Mouse (Mus musculus) liver, adult 2 months (tissue): ENCODE data around the gene Aasdh. TPM values are rescaled to one million over a fixed set of nuclear protein-coding genes. Genes with fewer than 3 reads are reported as not detected.

Source experiments
- DNase-seq: peaks from one replicate; pipeline ENCODE4 v3.0.0-alpha.2; 2011; ENCODE audit warnings: low read depth, low spot score; ENCODE audit errors: extremely low read depth
- H3K27ac ChIP-seq: fragments of 200-500 bp; replicated peaks from 2 replicates; pipeline ENCODE4 v1.5.1; 2012; ENCODE audit warnings: low read depth, mild to moderate bottlenecking, control low read depth, inconsistent platforms, low read length; ENCODE audit not compliant: insufficient read depth
- H3K27me3 ChIP-seq: fragments of 200-500 bp; 2 replicates; pipeline ENCODE4 v1.6.1; 2012; ENCODE audit warnings: mild to moderate bottlenecking, moderate library complexity, low read length, inconsistent platforms; ENCODE audit not compliant: control insufficient read depth, insufficient read depth
- H3K36me3 ChIP-seq: fragments of 200-500 bp; 2 replicates; pipeline ENCODE4 v1.6.1; 2012; ENCODE audit warnings: low read length, inconsistent platforms; ENCODE audit not compliant: control insufficient read depth, insufficient read depth
- H3K4me1 ChIP-seq: fragments of 200-500 bp; 2 replicates; pipeline ENCODE4 v1.6.1; 2011; ENCODE audit warnings: low read length; ENCODE audit not compliant: control insufficient read depth, insufficient read depth
- H3K4me3 ChIP-seq: fragments of 200-500 bp; 2 replicates; pipeline ENCODE4 v1.5.1; 2011; ENCODE audit warnings: low read depth, mild to moderate bottlenecking, control low read depth, low read length, moderate library complexity; ENCODE audit not compliant: insufficient read depth
- H3K79me2 ChIP-seq: fragments of 200-500 bp; 2 replicates; pipeline ENCODE4 v1.6.1; 2012; ENCODE audit warnings: inconsistent platforms, mild to moderate bottlenecking, low read length, moderate library complexity; ENCODE audit not compliant: control insufficient read depth, insufficient read depth
- H3K9ac ChIP-seq: fragments of 200-500 bp; 2 replicates; pipeline ENCODE4 v1.6.1; 2012; ENCODE audit warnings: low read depth, mild to moderate bottlenecking, control low read depth, inconsistent platforms, low read length
- CTCF ChIP-seq: fragments of 200-500 bp; IDR thresholded peaks from 2 replicates; pipeline ENCODE4 v1.5.1; 2011; ENCODE audit warnings: low read depth, low read length, control low read depth
- POLR2A ChIP-seq: fragments of 200-500 bp; IDR thresholded peaks from 2 replicates; pipeline ENCODE4 v1.6.1; 2011; ENCODE audit warnings: low read length, control low read depth; ENCODE audit not compliant: insufficient read depth; ENCODE audit errors: extremely low read depth
- WGBS: fragments of 180-500 bp; shearing (Covaris S2); methylation state at CpG from one replicate; pipeline ENCODE4 v1.1.7; 2018; 5-methylcytosine and 5-hydroxymethylcytosine counted together
- polyA plus RNA-seq: library from polyadenylated mRNA; depleted of rRNA; stranded (reverse); fragments of >200 nt; gene quantifications from 2 replicates; pipeline ENCODE4 v1.2.3, GENCODE M21; 2012
- total RNA-seq: library from RNA; depleted of rRNA; stranded (reverse); fragments of >200 nt; gene quantifications from 2 replicates; pipeline ENCODE4 v1.2.3, GENCODE M21; 2014

The Aasdh gene
- total and polyA plus RNA-seq, 2 experiments = 9.7 to 14.3 TPM

DNA sequence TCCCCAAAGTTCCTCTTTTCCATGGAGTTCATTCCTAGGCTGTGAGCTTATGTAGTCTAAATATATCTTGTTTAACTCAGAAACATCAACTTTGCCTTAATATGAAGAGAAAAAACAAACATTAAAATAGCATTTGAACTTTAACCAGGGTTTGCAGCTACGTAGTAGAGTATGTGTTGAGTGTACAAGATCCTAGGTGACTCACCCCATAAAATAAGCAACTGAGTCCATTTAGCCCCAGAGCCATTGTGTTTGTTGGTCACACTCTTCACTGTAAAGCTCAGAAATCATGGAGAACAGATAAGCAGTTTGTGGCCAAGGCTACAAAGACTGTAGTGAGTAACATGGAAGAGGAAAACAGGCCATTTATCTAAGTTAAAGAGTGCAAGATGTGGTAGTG is 21.2 kb downstream of the Aasdh start:
- Histone ChIP-seq H3K36me3 (peaks cover 33% of the 10 kb centered on the region; the same call in 1 of the 2 replicates), H3K4me1 (no peaks in the 10 kb centered on the region), H3K9ac (no peak overlapping the region), H3K27me3 (no peaks in the 10 kb centered on the region), H3K4me3 (no peak overlapping the region), H3K79me2 (no peaks in the 10 kb centered on the region), H3K27ac (no peak overlapping the region)
- no peak for TF ChIP-seq POLR2A
- TF ChIP-seq CTCF = no peak
- DNase-seq = no peak
- WGBS = 84% methylated on average over 1 of the region's 1 CpGs

DNA sequence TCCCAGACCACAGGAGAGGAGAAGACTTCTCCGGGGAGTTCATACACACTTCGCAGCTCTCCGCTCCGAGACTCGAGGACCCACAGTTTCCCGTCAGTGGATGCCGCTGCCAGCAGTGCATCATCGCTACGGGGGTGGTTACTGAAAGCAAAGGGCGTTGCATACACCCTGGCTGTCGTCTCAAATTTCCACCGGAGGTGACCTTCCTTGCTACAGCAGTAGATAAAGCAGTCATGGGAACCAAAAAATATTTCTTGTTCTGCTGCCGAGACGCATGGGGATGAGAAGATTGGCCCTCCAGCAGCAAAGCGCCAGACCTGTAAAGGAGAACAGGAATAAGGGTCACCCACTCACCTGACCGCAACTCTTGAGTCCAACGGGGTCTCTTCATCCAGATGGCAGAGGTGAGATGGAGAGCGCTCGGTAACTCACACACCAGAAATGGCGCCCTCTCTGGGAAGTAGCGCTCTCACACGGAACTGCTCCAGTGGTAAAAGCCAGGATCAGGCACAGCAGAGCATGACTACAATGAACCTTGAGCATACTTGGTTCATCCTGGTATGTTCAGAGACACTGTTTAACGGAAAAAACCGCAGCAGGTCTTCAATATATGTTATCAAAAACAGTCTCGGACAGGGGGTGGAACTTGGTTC is 29.1 kb downstream of the Aasdh start:
- Histone ChIP-seq H3K9ac (no peak overlapping the region), H3K27me3 (no peaks in the 10 kb centered on the region), H3K36me3 (peaks cover 23% of the 10 kb centered on the region; the same call in 1 of the 2 replicates), H3K4me3 (no peak overlapping the region), H3K27ac (no peak overlapping the region), H3K4me1 (no peaks in the 10 kb centered on the region), H3K79me2 (no peaks in the 10 kb centered on the region)
- no peak for DNase-seq
- 93% methylated on average over 25 of the region's 25 CpGs for WGBS
- no peak for TF ChIP-seq POLR2A
- TF ChIP-seq CTCF = no peak

DNA sequence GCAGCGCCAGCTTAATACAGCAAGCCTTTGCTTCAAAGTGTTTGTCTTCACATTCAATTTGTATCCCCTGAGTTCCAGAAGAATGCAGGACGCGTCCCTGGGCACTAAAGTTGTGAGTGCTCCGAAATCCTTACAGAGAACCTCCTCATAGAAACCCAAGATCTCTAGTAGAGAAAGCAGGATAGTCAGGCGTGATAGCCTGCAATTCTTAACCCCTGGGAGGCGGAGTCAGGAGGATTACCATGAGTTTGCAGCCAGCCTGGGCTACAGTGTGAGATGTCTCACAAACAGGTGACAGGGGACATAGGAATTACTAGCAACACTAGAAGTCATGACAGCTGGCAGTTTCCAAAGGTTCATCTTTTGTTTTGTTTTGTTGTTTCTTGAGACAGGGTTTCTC is 35.8 kb downstream of the Aasdh start:
- Histone ChIP-seq H3K36me3 (peaks cover 6% of the 10 kb centered on the region; the same call in 1 of the 2 replicates), H3K79me2 (no peaks in the 10 kb centered on the region), H3K27ac (no peak overlapping the region), H3K4me1 (no peaks in the 10 kb centered on the region), H3K9ac (no peak overlapping the region), H3K27me3 (no peaks in the 10 kb centered on the region), H3K4me3 (no peak overlapping the region)
- 42% methylated on average over 6 of the region's 6 CpGs for WGBS
- TF ChIP-seq CTCF = no peak
- no peak for TF ChIP-seq POLR2A
- DNase-seq = no peak

DNA sequence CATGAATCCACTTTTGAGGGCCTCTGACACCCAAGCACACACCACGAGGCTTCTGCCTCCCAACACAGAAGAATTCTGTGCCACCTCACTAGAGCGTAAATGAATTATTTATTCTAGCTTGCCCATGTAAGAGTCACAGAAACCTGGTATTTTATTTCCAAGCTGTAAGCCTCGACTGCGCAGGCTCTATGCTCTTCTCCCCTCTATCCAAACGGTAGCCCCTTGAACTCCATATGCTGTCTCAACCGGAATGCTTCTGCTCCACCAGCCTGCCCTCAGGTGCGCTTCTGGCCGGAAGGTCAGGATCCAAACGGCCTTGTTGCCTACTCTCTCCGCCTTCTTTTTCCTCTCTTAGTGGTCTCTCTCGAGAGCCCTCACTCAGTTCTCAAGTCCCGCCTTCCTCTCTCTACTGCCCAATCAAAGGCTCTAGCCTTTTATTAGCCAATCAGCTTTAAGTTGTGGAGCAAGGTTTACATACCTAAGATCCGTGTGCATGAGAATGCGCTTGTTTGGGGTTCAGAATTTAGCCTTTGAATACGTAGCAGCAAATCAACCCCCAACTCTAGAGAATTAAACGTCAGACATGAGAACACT is 36.5 kb downstream of the Aasdh start:
- no peak overlapping the region for H3K9ac ChIP-seq
- H3K4me1 ChIP-seq = no peaks in the 10 kb centered on the region
- H3K4me3 ChIP-seq = no peak overlapping the region
- DNase-seq = no peak
- no peaks in the 10 kb centered on the region for H3K27me3 ChIP-seq
- H3K36me3 ChIP-seq = peaks cover 2% of the 10 kb centered on the region; the same call in 1 of the 2 replicates
- TF ChIP-seq POLR2A (no peak), CTCF (no peak)
- WGBS = 31% methylated on average over 16 of the region's 16 CpGs
- H3K27ac ChIP-seq = no peak overlapping the region
- H3K79me2 ChIP-seq = no peaks in the 10 kb centered on the region

DNA sequence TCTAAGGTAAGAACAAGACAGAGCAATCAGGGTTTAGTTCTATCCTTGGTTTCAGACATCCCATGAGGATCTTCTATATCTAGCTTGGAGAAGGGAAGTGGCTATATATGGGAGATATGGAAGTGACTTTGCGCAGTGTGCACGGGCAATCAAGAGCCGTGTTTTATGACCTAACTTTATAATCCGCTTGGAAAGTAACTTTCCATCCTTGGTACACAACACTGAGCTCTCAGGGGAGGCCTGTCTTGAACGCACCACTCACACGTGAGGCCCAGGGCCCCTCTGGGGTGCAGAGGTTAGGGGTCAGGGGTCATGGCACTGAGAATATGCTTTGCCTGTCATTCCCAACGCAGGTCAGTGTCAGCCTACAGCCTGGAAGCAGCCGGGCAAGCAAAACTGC is 38.5 kb downstream of the Aasdh start:
- H3K36me3 ChIP-seq = no peaks in the 10 kb centered on the region
- TF ChIP-seq POLR2A (no peak), CTCF (no peak)
- H3K9ac ChIP-seq = no peak overlapping the region
- 74% methylated on average over 8 of the region's 8 CpGs for WGBS
- H3K4me3 ChIP-seq = no peak overlapping the region
- H3K27me3 ChIP-seq = no peaks in the 10 kb centered on the region
- DNase-seq = no peak
- H3K79me2 ChIP-seq = no peaks in the 10 kb centered on the region
- H3K27ac ChIP-seq = no peak overlapping the region
- no peaks in the 10 kb centered on the region for H3K4me1 ChIP-seq

DNA sequence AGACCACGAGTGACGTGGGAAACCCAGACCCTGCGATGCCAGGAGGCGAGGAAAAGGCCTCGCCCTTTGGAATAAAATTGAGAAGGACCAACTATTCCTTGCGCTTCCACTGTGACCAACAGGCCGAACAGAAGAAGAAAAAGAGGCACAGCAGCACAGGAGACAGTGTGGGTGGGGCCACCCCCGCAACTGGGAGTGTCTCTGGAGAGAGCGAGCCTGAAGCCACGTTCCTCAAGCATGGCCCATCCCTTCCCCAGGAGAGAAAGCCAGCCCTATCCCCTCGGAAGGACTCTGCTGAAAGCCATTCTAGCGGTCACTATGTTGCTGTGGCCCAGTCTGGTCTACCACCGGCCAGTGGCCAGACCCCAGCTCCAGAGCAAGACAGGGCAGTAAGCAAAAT is 46.9 kb downstream of the Aasdh start:
- H3K36me3 ChIP-seq = no peaks in the 10 kb centered on the region
- no peaks in the 10 kb centered on the region for H3K79me2 ChIP-seq
- no peak overlapping the region for H3K9ac ChIP-seq
- H3K4me1 ChIP-seq = no peaks in the 10 kb centered on the region
- TF ChIP-seq POLR2A = no peak
- TF ChIP-seq CTCF = no peak
- H3K27ac ChIP-seq = no peak overlapping the region
- H3K27me3 ChIP-seq = peaks cover 10% of the 10 kb centered on the region
- H3K4me3 ChIP-seq = no peak overlapping the region
- WGBS = 57% methylated on average over 13 of the region's 13 CpGs
- no peak for DNase-seq
